Mouse (Mus musculus): ENCODE measurements around the gene Polr2b. TPM values are rescaled to one million over a fixed set of nuclear protein-coding genes. Genes with fewer than 3 reads are reported as not detected.

Polr2b gene
- polyA plus RNA-seq, 1 experiment from 2014 or later: 63.3 TPM

GRCm38 (mm10) chr5:77398285-77399057 is 88.5 kb downstream of the Polr2b start:
- Histone ChIP-seq H3K9ac (no peak overlapping the region), H3K36me3 (no peaks in the 10 kb centered on the region), H3K27ac (no peak overlapping the region), H3K9me3 (no peaks in the 10 kb centered on the region), H3K27me3 (no peaks in the 10 kb centered on the region), H3K4me3 (no peak overlapping the region), H3K4me2 (no peak overlapping the region), H3K4me1 (peaks cover 15% of the 10 kb centered on the region)
- WGBS: 63% methylated on average over 14 of the region's 14 CpGs
- no peak for ATAC-seq (ENCODE audit: insufficient number of reproducible peaks, insufficient read depth, low FRiP score, low TSS enrichment, low read depth)

Small RNA genes lying within 50 kb of the gene (microRNA-seq; reads per million reads assigned to microRNA genes)
- not detected for gene Mir5098

Other genes starting within 250 kb of the Polr2b start
- 0.29 and 0.30 TPM in 2 replicates for gene Hopx, start 195.0 kb upstream of the Polr2b start, polyA plus RNA-seq (2015; fragmentation: Nextera tagmentation; extraction: Ambion mirVana)
- 0.72 and 0.91 TPM in 2 replicates for gene Spink2, start 98.7 kb upstream of the Polr2b start, polyA plus RNA-seq (2015; fragmentation: Nextera tagmentation; extraction: Ambion mirVana)
- gene Rest, start 44.7 kb upstream of the Polr2b start, polyA plus RNA-seq (2015; fragmentation: Nextera tagmentation; extraction: Ambion mirVana): 55.9 and 57.5 TPM in 2 replicates
- 29.1 and 30.5 TPM in 2 replicates for gene Noa1, start 63 bp upstream of the Polr2b start, polyA plus RNA-seq (2015; fragmentation: Nextera tagmentation; extraction: Ambion mirVana)
- gene Igfbp7, start 97.9 kb downstream of the Polr2b start, polyA plus RNA-seq (2015; fragmentation: Nextera tagmentation; extraction: Ambion mirVana): 32.4 and 37.7 TPM in 2 replicates

All from embryonic facial prominence, embryonic 13.5 days (tissue).